Mouse (Mus musculus) ES-CJ7 (cell line): ENCODE measurements around the gene Letmd1.
"Not testable (repeated sequence)": the region's sequence is repeated elsewhere in the genome, so short reads cannot be mapped to it uniquely, and the experiment has no call there.

Experiments
- DNase-seq: peaks from one replicate; pipeline ENCODE4 v3.0.0; 2011; ENCODE audit warnings: low read depth, low spot score

Letmd1 gene

GRCm38 (mm10) chr15:100499506-100499905 lies 30.7 kb downstream of the Letmd1 start:
- DNase-seq = not testable (repeated sequence)

DNA sequence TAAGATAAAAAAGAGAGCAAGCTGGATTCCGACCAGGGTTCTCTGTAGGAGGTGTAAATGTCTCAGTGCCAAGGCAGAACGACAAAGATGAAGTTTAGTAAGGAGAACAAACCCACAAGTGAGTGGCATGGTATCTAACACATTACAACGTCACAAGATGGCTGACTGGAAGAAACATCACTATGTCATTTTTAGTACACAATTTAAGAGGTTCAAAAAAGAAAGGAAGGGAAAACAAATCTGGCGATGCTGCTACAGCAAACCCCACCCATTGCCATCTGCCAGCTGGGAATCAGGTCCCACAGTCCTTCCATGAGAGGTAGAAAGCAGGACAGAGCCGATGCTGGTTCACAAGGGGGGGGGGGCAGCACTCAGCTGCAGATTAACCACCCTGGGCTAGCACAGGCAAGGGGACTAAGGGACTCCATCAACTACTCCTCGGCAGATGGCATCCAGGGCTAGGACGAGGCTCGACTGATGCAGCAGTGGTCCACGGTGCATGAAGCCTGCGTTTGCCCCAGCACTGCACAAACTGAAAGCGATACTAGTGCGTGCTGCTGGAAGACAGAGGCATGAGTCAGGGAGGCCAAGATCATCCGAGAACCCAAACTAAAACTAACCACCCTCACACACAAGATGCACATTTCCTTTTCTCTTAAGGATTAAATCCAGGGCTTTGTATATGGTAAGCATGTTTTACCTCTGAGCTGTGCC lies 39.8 kb downstream of the Letmd1 start:
- no peak for DNase-seq

GRCm38 (mm10) chr15:100510072-100510471 lies 41.2 kb downstream of the Letmd1 start:
- no peak for DNase-seq

DNA sequence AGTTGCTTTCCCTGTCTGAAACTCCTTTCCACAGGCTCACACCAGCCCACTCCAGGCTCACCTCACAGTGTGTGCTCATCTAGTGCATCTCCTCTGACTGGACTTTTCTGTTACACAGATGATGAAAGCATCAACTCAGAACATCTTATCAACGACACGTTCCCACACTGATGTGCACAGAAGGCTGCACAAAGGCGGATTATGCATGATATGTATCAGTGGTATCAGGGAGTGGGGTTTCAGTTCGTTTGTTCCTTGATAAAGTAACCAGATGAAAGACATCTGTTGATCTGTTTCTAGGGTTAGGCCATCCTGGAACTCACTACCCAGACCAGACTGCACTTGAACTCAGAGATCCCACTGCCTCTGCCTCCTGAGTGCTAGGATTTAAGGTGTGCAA lies 44.6 kb downstream of the Letmd1 start:
- no peak for DNase-seq

GRCm38 (mm10) chr15:100515121-100515520 lies 46.3 kb downstream of the Letmd1 start:
- no peak for DNase-seq

GRCm38 (mm10) chr15:100520306-100520705 lies 51.5 kb downstream of the Letmd1 start:
- DNase-seq = no peak

GRCm38 (mm10) chr15:100525405-100525804 lies 56.6 kb downstream of the Letmd1 start:
- DNase-seq = no peak

DNA sequence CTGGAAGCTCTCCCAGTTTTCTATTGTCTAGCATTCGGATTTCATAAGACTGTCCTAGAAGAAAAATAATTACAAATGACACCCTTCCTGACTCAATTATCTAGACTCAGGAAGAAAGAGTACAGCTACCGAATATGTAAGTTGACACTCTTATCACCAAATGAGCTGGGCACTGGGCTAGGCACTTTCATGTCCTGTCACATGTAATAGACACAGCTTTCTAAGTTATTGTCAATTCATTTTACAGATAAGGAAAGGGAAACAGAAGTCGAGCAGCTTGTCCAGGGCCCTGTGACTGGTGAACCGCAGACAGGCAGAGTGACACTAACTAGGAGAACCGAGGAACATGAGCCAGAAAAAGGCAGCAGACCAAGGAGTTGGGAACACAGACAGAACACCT lies 59.1 kb downstream of the Letmd1 start:
- no peak for DNase-seq
